Mouse (Mus musculus): Measurements from ENCODE around the gene Gm21987. TPM values are rescaled to one million over a fixed set of nuclear protein-coding genes. Genes with fewer than 3 reads are reported as not detected.
A peak's percentile ranks its signal among the peaks of the same experiment; 100 is the strongest.
"Not testable (repeated sequence)": the region's sequence is repeated elsewhere in the genome, so short reads cannot be mapped to it uniquely, and the experiment has no call there.

The Gm21987 gene
- polyA plus RNA-seq, 1 experiment: not detected

- TF ChIP-seq POLR2A (IDR thresholded peaks at IDR 0.05; ENCODE audit: borderline replicate concordance, extremely low read depth, low read depth, low read length) (no peak), CTCF (IDR thresholded peaks at IDR 0.05; ENCODE audit: insufficient read depth, low read length) (no peak)
- H3K4me3 ChIP-seq (replicated peaks; ENCODE audit: extremely low read depth, low read depth, low read length): no peak overlapping the region
- DNase-seq: no peak
- WGBS: 86% methylated on average over 4 of the region's 4 CpGs
- H3K4me1 ChIP-seq (ENCODE audit: control insufficient read depth, insufficient read depth, low read length): no peaks in the 10 kb centered on the region
Measured at GRCm38 (mm10) chr16:38319087-38319486, 27.8 kb upstream of the Gm21987 start.

- Histone ChIP-seq H3K4me3 (replicated peaks; ENCODE audit: extremely low read depth, low read depth, low read length) (no peak overlapping the region), H3K4me1 (ENCODE audit: control insufficient read depth, insufficient read depth, low read length) (no peaks in the 10 kb centered on the region)
- 32% methylated on average over 17 of the region's 17 CpGs for WGBS
- peak; percentile 68 for TF ChIP-seq CTCF (IDR thresholded peaks at IDR 0.05; ENCODE audit: insufficient read depth, low read length)
- TF ChIP-seq POLR2A (IDR thresholded peaks at IDR 0.05; ENCODE audit: borderline replicate concordance, extremely low read depth, low read depth, low read length): no peak
- DNase-seq: peak; percentile 26
Measured at GRCm38 (mm10) chr16:38321452-38321935, 25.3 kb upstream of the Gm21987 start.

- H3K4me3 ChIP-seq (replicated peaks; ENCODE audit: extremely low read depth, low read depth, low read length): no peak overlapping the region
- WGBS: 92% methylated on average over 15 of the region's 15 CpGs
- TF ChIP-seq CTCF (IDR thresholded peaks at IDR 0.05; ENCODE audit: insufficient read depth, low read length) (no peak), POLR2A (IDR thresholded peaks at IDR 0.05; ENCODE audit: borderline replicate concordance, extremely low read depth, low read depth, low read length) (no peak)
- no peak for DNase-seq
- no peaks in the 10 kb centered on the region for H3K4me1 ChIP-seq (ENCODE audit: control insufficient read depth, insufficient read depth, low read length)
Measured at GRCm38 (mm10) chr16:38324311-38324710, 22.5 kb upstream of the Gm21987 start.

GRCm38 (mm10) chr16:38326778-38327397 is 20.0 kb upstream of the Gm21987 start:
- no peak for DNase-seq
- Histone ChIP-seq H3K4me3 (replicated peaks; ENCODE audit: extremely low read depth, low read depth, low read length) (no peak overlapping the region), H3K4me1 (ENCODE audit: control insufficient read depth, insufficient read depth, low read length) (no peaks in the 10 kb centered on the region)
- TF ChIP-seq POLR2A (IDR thresholded peaks at IDR 0.05; ENCODE audit: borderline replicate concordance, extremely low read depth, low read depth, low read length) (no peak), CTCF (IDR thresholded peaks at IDR 0.05; ENCODE audit: insufficient read depth, low read length) (no peak)
- WGBS: 87% methylated on average over 11 of the region's 11 CpGs

- no peak for TF ChIP-seq POLR2A (IDR thresholded peaks at IDR 0.05; ENCODE audit: borderline replicate concordance, extremely low read depth, low read depth, low read length)
- TF ChIP-seq CTCF (IDR thresholded peaks at IDR 0.05; ENCODE audit: insufficient read depth, low read length): no peak
- no peak for DNase-seq
- no peaks in the 10 kb centered on the region for H3K4me1 ChIP-seq (ENCODE audit: control insufficient read depth, insufficient read depth, low read length)
- WGBS: 84% methylated on average over 3 of the region's 3 CpGs
- no peak overlapping the region for H3K4me3 ChIP-seq (replicated peaks; ENCODE audit: extremely low read depth, low read depth, low read length)
Measured at GRCm38 (mm10) chr16:38329340-38329739, 17.5 kb upstream of the Gm21987 start.

GRCm38 (mm10) chr16:38334431-38334830 is 12.4 kb upstream of the Gm21987 start:
- WGBS: 52% methylated on average over 6 of the region's 6 CpGs
- TF ChIP-seq CTCF (IDR thresholded peaks at IDR 0.05; ENCODE audit: insufficient read depth, low read length) (no peak), POLR2A (IDR thresholded peaks at IDR 0.05; ENCODE audit: borderline replicate concordance, extremely low read depth, low read depth, low read length) (no peak)
- DNase-seq: no peak
- Histone ChIP-seq H3K4me3 (replicated peaks; ENCODE audit: extremely low read depth, low read depth, low read length) (no peak overlapping the region), H3K4me1 (ENCODE audit: control insufficient read depth, insufficient read depth, low read length) (no peaks in the 10 kb centered on the region)

GRCm38 (mm10) chr16:38338077-38338476 is 8.8 kb upstream of the Gm21987 start:
- WGBS: 93% methylated on average over 4 of the region's 4 CpGs
- not testable (repeated sequence) for H3K4me3 ChIP-seq (replicated peaks; ENCODE audit: extremely low read depth, low read depth, low read length); H3K4me1 ChIP-seq (ENCODE audit: control insufficient read depth, insufficient read depth, low read length); DNase-seq

GRCm38 (mm10) chr16:38341396-38342324 is 5.2 kb upstream of the Gm21987 start, which contains the start of gene Maats1:
Gene Maats1, minus strand, starts transcription at chr16:38342143.
- DNase-seq: peak; percentile 65
- Histone ChIP-seq H3K4me3 (replicated peaks; ENCODE audit: extremely low read depth, low read depth, low read length) (peak within 1 kb of the TSS; percentile 51), H3K4me1 (ENCODE audit: control insufficient read depth, insufficient read depth, low read length) (0 out of 2 replicates have a peak, but pooled peaks cover 2% of the 10 kb centered on the region)
- TF ChIP-seq POLR2A (IDR thresholded peaks at IDR 0.05; ENCODE audit: borderline replicate concordance, extremely low read depth, low read depth, low read length) (no peak), CTCF (IDR thresholded peaks at IDR 0.05; ENCODE audit: insufficient read depth, low read length) (no peak)
- 17% methylated on average over 30 of the region's 30 CpGs for WGBS

- no peak for TF ChIP-seq POLR2A (IDR thresholded peaks at IDR 0.05; ENCODE audit: borderline replicate concordance, extremely low read depth, low read depth, low read length)
- TF ChIP-seq CTCF (IDR thresholded peaks at IDR 0.05; ENCODE audit: insufficient read depth, low read length): 0 out of 2 replicates have a peak, but pooled peaks have one; percentile 3
- Histone ChIP-seq H3K4me3 (replicated peaks; ENCODE audit: extremely low read depth, low read depth, low read length) (no peak overlapping the region), H3K4me1 (ENCODE audit: control insufficient read depth, insufficient read depth, low read length) (peaks cover 2% of the 10 kb centered on the region; the same call in 1 of the 2 replicates)
- DNase-seq: no peak
- WGBS: 68% methylated on average over 3 of the region's 3 CpGs
Measured at GRCm38 (mm10) chr16:38344941-38345725, 1.7 kb upstream of the Gm21987 start.

All from lung, adult 2 months (tissue).